Mouse (Mus musculus) urinary bladder, adult 18-20 months (tissue): ENCODE measurements at regions not wholly inside any gene's neighbourhood (a gene's known extent, or its start where the extent isn't known, plus 50 kb on each side); places are given as distances from the start of the nearest gene placed in this dataset.

ENCODE experiments used
- DNase-seq, 2 experiments: peaks; one replicate each; pipeline ENCODE4 v3.0.0; 2022; ENCODE audit warnings: low spot score in 2 of 2, mixed read lengths in 2 of 2

GRCm38 (mm10) chr15:67301871-67302363 is 801.2 kb upstream of the Lrrc6 start:
- no peak for DNase-seq

- DNase-seq, result no peak
These were observed 800.3 kb upstream of the Lrrc6 start for GRCm38 (mm10) chr15:67301024-67301423.

GRCm38 (mm10) chr15:67294797-67295196 is 794.1 kb upstream of the Lrrc6 start:
- DNase-seq, result peak in 1 of 2 experiments; percentile 36

DNA sequence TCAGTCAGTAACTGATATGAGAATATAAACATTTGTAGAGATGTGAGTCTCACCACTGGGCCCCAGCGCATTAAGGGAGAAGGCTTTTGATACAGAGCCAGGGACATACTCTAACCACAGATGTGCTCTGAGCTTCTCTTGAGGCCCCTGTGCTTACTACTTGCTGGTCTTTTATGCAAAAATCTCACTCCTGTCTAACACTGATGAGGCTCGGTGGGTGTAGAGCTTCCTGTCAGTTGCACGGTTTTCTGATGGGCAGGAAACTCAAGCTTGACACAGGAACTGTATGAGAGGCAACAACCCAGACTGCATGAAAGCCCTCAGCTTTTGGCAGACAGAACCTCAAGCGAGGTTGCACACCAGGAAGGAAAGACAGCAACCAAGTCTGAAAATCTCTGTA is 789.0 kb upstream of the Lrrc6 start:
- DNase-seq, result no peak

GRCm38 (mm10) chr15:67284941-67285340 is 784.2 kb upstream of the Lrrc6 start:
- no peak for DNase-seq

GRCm38 (mm10) chr15:67283275-67283972 is 782.7 kb upstream of the Lrrc6 start:
- no peak for DNase-seq

- DNase-seq, result no peak
These were observed 778.2 kb upstream of the Lrrc6 start for GRCm38 (mm10) chr15:67278869-67279268.

DNA sequence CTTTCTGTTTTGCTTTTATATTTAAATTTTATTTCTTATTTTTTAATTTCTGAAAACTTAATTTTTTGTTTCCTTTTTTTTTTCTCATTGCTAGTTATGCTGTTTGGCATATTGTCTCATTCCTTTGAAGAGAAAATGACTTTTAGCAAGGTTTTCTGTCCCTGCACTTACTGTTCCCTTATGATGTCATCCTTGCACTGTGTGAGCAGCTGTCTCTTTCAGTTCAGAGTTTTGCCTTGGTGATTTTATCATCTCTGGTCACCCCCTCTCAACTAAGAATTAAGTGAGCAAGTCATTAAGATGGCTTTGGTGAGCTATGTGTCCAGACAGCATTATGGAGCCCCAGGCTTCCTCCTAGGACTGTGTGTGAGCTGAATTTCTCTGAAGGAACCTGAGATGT is 774.3 kb upstream of the Lrrc6 start:
- DNase-seq, result no peak

DNA sequence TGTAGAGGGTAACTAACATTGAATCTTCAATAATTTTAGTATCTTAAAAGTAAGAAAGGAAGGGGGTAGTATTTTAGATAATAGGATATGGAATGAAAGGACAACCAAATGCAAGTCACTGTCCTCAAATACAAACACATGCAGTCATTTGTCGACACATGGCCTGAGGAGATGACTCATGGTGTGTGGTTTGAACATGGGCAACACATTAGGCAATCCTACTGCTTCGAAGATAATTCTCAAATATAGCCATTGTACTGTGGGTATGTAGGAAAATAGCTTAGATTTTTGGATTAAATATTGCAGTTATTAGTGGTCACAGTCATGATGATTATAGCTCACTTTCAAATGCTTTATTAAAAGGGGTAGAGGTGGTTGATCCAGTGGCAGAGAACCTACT is 771.7 kb upstream of the Lrrc6 start:
- no peak for DNase-seq

DNA sequence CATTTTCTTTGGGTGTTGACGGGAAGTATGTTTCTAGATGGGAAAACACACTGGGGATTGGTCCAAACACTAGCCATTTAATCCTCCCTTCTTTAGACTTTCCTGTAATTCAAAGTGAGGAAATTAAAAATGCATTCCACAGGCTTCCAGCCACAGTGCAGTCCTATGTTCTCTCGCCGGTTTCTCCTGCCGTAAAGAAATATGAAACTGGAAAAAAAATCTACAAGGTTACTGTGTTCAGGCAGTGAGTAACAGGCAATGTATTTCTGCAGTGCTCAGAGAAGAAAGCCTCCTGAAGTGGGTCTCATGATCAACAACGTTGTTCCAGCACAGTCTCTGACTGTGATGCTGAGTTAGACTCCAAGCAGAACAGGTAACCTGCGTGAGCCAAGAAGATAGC is 763.0 kb upstream of the Lrrc6 start:
- DNase-seq, result no peak

DNA sequence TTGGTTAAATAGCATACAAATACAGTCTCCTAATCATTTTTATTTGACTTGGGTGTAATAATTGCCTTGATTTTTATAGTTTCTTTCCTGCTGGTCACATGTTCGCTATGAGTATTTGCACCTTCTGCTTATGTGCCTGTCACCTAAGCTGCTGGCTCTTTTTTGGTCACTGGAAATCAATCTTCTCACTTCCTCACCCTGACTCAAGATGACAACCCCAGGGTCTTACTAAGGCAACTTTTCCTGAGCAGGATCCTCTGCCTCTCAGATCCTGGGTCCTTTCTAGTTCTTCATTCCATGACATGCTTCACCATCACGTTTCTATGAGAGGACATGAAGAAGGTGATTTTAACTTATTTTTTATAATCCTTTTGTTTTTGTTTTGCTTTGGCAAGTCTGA is 762.6 kb upstream of the Lrrc6 start:
- DNase-seq, result no peak

DNA sequence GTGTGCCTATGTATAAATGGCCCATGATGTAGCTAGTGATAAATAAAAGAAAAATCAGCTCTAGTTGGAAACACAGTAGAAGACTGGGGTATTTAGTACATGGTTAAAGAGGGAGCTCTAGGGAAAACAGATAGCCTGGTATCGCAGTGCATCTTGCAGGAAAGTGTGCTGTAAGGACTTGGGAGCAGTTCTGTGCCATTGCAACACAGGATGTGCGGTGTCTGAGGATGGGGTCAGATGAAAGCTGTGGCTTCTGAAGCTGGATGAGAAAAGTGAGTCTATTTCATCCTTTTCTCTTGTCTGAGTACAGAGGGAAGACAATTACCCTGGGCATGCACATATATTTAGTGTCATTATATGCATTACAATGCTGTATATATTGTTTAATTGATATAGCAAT is 761.6 kb upstream of the Lrrc6 start:
- no peak for DNase-seq

DNA sequence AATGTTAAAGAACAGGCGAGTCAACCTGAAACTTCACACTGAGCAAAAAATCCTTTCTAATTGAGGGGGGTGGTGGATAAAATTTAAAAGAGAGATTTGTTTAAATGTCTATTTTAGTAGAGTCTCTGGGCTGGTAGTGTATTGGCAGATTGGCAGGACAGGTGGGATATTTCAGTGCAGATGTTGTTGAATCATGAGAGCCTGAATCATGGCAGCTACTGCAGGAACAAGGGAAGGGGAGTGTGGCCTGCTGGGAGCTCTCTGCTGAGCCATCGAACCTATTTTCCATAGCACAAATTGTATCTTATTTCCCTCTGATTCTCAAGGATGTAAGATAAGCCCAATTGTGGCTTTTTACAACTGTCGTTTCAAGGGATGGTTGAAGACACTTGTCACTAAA is 760.0 kb upstream of the Lrrc6 start:
- no peak for DNase-seq

- DNase-seq, result no peak
These were observed 748.4 kb upstream of the Lrrc6 start for GRCm38 (mm10) chr15:67249147-67249546.

DNA sequence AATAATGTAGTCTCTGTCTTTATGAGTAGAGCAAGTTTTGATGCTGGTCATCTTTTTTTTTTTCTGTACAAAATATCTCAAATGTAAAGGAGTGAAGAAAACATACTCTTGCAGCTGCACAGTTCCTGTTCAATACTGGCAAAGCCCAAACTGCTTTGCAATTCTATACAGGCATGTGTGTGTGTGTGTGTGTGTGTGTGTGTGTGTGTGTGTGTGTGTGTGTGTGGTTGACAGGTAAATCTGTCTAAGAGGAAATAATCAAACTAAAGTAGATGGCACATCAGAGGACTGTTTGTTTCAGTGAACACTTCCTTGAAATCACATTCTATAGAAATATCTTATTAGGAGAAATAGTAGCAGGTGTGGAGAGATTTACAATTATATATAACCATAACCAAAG is 747.8 kb upstream of the Lrrc6 start:
- DNase-seq, result no peak

- no peak for DNase-seq
These were observed 745.1 kb upstream of the Lrrc6 start for GRCm38 (mm10) chr15:67245658-67246268.

DNA sequence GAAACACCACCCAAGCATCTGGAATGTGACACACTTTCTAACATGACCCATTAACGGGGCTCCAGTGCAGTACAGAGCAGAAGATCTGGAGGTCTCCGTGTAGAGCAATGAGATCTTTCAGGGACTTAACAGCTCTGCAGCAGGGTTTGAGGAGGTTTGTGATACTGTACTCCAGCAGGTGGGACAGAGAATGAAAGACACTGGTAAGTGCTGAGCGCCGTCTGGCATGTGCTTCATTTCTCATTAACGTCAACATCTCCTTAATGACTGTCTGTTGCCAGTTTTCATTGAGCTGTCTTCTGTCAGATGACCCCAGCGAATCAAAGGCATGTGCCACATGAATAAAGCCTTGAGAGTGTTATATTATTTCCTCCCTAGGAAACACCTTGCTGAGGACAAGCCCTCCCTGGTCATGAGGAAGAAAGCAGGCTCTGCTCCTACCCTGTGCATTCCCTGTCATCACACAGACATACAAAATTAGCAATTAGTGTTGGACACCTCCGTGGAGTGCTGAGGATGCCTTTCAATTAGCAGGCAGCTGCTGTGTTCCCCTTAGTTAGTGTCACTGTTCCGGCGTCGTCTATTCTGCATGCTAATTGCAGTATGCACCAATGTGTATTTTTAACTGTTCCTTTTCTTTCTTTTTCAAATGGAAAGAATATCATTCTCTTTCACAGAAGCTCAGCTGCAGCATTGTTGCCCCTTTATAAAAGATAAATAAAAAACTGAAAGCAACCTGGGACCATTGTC is 744.4 kb upstream of the Lrrc6 start:
- no peak for DNase-seq

DNA sequence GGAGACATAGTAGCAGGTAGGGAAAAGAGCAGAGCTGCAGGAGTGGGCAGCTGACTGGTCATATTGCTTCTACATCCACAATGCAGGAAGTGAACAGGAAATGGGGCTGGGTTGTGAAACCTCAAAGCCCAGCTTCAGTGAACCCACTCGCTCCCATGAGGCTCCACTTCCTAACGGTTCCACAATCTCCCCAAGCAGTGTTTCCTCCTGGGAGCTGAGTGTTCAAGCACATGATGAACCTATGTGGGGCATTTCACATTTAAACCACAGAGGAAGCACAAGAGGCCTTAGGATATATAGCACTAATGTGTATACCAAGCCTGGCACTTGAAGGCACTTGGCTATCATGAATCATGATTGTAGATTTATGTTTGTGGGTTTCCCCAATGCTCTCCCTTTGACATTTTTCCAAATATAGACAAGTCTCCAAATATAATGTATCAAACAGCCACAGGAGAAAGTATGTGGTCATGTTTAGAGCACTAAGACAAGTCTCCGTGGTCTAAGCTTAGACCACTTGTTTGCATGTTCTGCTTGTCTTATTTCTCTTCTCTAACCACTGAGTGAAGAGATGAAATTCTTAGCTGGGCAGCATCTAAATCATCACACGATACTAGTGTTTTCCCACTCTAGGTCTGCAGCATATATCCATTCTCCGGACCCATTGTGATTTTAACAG is 734.5 kb upstream of the Lrrc6 start:
- DNase-seq, result no peak

- no peak for DNase-seq
These were observed 728.6 kb upstream of the Lrrc6 start for GRCm38 (mm10) chr15:67229359-67229758.

DNA sequence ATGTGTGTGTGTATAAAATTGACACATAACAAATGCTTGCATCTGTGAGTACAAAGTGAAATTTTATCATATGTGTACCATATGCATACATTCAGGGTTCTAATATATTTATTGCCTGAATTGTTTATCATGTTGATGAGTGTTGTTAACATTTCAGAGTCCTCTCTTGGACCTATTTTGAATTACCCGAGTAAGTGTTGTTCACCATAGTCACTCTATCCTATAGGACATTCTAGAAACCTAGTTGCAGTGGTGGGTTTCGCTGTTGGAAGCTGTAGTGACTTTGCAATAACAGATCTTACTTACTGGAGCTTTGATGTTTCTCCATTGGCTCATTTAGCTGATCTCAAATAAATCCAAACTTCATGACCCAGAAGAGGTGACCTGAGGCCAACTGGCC is 727.9 kb upstream of the Lrrc6 start:
- no peak for DNase-seq

GRCm38 (mm10) chr15:67227456-67228164 is 726.9 kb upstream of the Lrrc6 start:
- DNase-seq, result no peak

- no peak for DNase-seq
These were observed 726.2 kb upstream of the Lrrc6 start for GRCm38 (mm10) chr15:67226900-67227299.
